Mouse (Mus musculus): ENCODE data around the gene Sh2d3c. TPM values are rescaled to one million over a fixed set of nuclear protein-coding genes. Genes with fewer than 3 reads are reported as not detected.

Gene Sh2d3c
- 35.5 and 38.0 TPM in 2 replicates for polyA plus RNA-seq (2012; rRNA removed)

GRCm38 (mm10) chr2:32720681-32721229 is at the start of gene Sh2d3c:
TSS of gene Sh2d3c (plus strand) at chr2:32721055.
- no peak for DNase-seq (ENCODE audit: low read depth)

GRCm38 (mm10) chr2:32671147-32671546 is 49.7 kb upstream of the Sh2d3c start:
- no peak for DNase-seq (ENCODE audit: low read depth)

GRCm38 (mm10) chr2:32671907-32672595 is 48.8 kb upstream of the Sh2d3c start:
- DNase-seq (ENCODE audit: low read depth), result no peak

GRCm38 (mm10) chr2:32673176-32673917 is 47.5 kb upstream of the Sh2d3c start:
- DNase-seq (ENCODE audit: low read depth), result no peak

DNA sequence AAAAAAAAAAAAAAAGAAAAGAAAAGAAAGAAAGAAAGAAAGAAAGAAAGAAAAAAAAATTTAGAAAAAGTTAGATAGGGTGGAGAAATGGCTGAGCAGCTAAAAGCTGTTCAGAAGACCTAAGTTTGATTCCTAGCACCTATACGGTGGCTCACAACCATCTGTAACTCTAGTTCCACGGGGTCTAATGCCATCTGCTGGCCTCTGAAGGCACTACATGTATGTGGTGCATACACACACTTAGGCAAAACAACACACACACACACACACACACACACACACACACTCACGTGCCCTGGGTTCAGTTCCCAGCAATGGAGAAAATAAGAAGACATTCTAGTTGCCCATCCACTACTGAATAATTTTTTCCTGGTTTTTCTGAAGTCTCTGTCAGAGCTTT is 44.0 kb upstream of the Sh2d3c start:
- DNase-seq (ENCODE audit: low read depth), result no peak

GRCm38 (mm10) chr2:32677683-32678082 is 43.2 kb upstream of the Sh2d3c start:
- no peak for DNase-seq (ENCODE audit: low read depth)

DNA sequence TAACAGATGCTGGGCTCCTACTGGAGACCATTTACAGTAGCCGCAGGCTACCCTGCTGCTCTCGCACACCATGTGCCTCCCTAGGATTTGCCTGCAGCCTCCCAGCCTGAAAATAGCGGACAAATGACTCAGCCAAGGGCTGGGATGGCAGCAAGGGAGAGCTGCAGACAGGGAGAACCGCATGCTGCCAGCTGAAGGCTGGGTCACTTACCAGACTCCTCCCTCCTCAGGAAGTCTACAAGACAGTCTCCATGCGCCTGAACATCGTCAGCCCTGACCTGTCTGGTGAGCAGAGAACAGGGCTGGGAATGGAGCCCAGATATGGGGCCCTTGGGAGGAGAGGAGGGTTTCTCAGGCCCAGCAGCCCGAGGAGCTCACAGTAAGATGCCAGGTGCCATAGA is 40.8 kb upstream of the Sh2d3c start:
- no peak for DNase-seq (ENCODE audit: low read depth)

DNA sequence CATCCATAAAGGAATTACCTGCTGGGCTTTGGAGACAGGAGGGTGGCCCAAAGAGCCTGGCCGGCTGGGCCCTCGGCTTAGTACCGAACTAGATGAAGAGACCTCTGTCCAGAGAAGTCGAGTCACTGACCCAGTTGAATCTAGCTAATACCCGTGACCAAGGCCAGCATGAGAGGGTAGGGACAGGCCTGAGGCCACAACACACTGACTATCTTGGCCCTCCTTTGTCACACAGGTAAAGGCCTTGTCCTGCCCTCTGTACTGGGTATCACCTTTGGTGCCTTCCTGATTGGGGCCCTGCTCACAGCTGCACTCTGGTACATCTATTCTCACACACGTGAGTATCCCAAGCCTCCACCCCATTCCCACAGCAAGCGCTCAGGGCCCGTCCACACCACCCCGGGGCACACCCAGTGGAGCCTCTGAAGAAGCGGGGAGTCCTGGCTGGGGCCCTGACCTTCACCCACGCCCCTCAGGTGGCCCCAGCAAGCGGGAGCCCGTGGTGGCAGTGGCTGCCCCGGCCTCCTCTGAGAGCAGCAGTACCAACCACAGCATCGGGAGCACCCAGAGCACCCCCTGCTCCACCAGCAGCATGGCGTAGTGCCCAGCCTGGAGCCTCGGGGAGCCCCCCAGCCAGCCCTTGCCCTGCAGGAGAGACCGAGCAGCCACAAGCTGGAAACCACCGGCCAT is 39.7 kb upstream of the Sh2d3c start:
- no peak for DNase-seq (ENCODE audit: low read depth)

GRCm38 (mm10) chr2:32681754-32682153 is 39.1 kb upstream of the Sh2d3c start:
- DNase-seq (ENCODE audit: low read depth), result no peak

DNA sequence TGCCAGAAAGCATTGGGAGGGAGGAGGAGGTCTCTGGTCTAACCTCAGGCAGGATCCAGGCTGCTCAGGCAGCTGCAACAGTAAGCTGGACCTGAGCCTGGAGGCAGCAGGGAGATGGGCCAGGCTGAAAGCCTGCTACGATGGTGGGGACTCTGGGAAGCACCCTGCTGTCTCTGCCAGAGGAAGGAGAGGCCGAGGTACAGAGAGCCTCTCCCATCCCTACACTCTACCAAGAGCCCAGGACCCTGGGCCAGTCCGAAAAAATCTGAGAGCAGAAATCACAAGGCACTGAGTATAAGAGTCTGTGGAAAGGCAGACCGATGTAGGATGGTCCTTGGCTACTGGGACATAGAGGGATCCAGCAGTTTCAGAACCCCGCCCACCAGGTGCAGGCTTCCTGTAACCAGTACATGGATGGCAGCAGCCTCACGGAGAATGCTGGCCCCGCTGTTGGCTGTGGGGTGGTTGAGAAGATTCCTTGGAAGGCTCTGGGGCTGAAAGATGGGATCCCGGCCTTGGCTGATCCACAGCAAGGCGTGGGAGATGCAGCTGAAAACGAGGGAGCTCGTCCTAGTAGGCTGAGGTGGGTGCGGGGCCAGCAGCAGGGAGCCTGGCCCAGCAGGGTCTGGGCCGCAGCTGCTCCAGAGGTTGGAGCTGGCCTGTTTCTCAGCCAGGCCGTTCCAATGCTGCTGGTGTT is 38.0 kb upstream of the Sh2d3c start:
- no peak for DNase-seq (ENCODE audit: low read depth)

DNA sequence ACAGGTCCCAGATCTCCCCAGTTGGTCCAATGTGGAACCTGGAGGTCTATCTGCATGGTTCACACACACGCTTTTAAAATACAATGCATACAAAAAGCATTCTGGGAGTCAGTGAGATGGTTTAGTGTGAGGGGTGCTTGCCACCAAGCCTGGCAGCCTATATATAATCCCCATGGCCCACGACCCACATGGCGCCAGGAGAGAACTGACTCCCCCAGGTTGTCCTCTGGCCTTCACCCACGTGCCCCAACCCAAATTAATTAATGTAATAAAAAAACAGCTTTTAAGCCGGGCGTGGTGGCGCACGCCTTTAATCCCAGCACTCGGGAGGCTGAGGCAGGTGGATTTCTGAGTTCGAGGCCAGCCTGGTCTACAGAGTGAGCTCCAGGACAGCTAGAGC is 37.2 kb upstream of the Sh2d3c start:
- no peak for DNase-seq (ENCODE audit: low read depth)

DNA sequence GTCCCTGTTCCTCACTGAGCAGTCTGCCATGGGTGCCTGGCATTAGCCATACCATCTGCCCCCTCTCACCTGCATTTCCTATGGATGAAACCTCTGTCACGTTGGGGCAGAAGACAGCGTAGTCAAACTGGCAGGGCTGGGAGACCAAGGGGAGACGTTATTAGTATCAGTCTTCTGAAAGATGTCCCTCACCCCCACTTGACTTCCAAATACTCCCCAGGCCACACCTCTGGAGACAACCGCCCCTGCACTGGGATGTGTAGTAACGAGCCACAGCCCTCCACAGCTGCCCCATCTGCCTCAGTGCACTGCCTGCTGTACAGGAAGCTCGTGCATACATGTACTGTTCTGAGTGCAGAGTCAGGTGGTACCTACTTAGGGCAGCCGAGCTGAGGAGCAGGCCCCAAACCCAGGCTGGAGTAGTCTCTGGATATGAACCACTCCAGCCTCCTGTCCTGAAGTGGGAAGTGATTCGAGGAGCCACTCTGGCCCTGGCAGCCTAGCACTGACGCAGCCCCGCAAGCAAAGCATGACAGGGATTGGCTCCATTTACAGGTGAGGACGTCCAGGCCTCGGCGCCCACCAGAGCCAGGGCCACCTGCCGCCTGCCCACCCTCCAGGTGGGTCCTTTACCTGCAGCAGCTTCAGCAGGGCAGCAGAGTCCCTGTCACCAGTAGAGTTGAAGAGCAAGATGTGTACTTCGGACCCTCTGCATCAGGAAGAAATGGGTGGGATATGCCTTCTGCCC is 36.0 kb upstream of the Sh2d3c start:
- DNase-seq (ENCODE audit: low read depth), result no peak

DNA sequence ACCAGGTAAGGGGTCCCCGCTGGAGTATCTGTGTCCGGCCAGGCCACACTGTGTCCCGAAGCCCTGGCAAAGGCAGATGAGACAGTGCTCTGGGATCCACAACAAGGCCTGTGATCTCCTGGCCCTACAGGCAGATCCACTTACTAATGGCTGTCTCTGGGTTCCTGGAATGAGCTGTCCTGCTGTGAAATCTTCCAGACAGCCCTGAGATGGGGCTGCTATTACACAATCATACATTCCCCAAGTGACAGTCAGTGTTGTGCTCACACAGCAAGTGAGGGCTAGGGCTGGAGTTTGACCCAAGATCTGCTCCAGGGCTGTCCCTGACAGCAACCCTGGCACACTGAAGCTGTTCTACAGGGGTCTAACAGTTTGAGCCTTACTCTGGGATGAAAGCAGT is 35.0 kb upstream of the Sh2d3c start:
- DNase-seq (ENCODE audit: low read depth), result no peak

GRCm38 (mm10) chr2:32686640-32687039 is 34.2 kb upstream of the Sh2d3c start:
- DNase-seq (ENCODE audit: low read depth), result no peak

DNA sequence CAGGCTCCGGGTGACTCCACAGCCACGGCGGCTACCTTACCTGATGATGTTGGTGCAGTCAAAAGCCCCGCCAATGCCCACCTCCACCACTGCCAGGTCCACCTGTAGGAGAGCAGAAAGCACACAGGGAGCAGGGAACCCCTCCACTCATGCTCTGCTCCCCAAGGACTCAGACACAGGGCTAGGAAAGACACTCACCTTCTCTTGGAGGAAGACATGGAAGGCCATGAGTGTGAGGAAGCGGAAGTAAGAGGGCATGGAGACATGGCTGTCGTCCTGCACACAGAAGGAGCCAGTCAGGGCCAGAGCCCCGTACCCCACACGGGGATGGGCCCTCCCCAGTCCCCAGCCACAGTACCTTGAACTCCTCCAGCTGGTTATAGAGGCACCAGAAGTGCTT is 33.3 kb upstream of the Sh2d3c start:
- DNase-seq (ENCODE audit: low read depth), result no peak

GRCm38 (mm10) chr2:32689420-32689819 is 31.4 kb upstream of the Sh2d3c start:
- no peak for DNase-seq (ENCODE audit: low read depth)

- no peak for DNase-seq (ENCODE audit: low read depth)
These were observed 29.8 kb upstream of the Sh2d3c start for GRCm38 (mm10) chr2:32691041-32691440.

DNA sequence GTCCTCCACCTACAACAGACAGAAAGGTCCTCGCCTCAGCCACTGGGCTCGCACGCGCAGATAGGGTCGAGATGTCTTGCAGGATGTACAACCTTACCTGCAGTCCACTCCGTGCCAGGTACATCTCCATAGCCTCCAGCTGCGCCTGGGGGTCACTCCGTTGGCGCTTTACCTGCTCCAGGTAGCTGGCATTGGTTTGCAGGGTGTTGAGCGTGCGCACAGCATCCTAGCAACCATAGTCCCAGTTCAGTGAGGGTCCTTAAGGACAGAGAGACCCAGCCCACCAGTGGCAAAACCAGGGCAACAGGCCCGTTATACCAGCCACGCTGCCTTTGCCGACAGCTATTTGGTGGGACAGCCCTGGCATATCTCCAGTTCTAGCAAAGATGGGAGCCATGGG is 28.4 kb upstream of the Sh2d3c start:
- DNase-seq (ENCODE audit: low read depth), result no peak

- DNase-seq (ENCODE audit: low read depth), result no peak
These were observed 27.6 kb upstream of the Sh2d3c start for GRCm38 (mm10) chr2:32693282-32693681.

- no peak for DNase-seq (ENCODE audit: low read depth)
These were observed 26.9 kb upstream of the Sh2d3c start for GRCm38 (mm10) chr2:32693823-32694411.

- DNase-seq (ENCODE audit: low read depth), result no peak
These were observed 26.2 kb upstream of the Sh2d3c start for GRCm38 (mm10) chr2:32694691-32695090.

Measured in gonadal fat pad, adult 2 months (tissue).